Mouse (Mus musculus) splenic B cell, adult 2 months (primary cell): ENCODE data around the gene Iqcn.

Experiments used
- DNase-seq: peaks from one replicate; pipeline ENCODE4 v3.0.0-alpha.2; 2011; ENCODE audit warnings: low read depth, low spot score
- H3K27me3 ChIP-seq: 2 replicates; pipeline ENCODE4 v1.6.1; 2012; ENCODE audit warnings: mild to moderate bottlenecking, low read length, moderate library complexity, mixed read lengths; ENCODE audit not compliant: control insufficient read depth, poor library complexity, insufficient read depth, severe bottlenecking
- H3K36me3 ChIP-seq: 2 replicates; pipeline ENCODE4 v1.6.1; 2012; ENCODE audit warnings: mild to moderate bottlenecking, low read length, moderate library complexity, mixed read lengths; ENCODE audit not compliant: control insufficient read depth, poor library complexity, insufficient read depth, severe bottlenecking

The Iqcn gene

DNA sequence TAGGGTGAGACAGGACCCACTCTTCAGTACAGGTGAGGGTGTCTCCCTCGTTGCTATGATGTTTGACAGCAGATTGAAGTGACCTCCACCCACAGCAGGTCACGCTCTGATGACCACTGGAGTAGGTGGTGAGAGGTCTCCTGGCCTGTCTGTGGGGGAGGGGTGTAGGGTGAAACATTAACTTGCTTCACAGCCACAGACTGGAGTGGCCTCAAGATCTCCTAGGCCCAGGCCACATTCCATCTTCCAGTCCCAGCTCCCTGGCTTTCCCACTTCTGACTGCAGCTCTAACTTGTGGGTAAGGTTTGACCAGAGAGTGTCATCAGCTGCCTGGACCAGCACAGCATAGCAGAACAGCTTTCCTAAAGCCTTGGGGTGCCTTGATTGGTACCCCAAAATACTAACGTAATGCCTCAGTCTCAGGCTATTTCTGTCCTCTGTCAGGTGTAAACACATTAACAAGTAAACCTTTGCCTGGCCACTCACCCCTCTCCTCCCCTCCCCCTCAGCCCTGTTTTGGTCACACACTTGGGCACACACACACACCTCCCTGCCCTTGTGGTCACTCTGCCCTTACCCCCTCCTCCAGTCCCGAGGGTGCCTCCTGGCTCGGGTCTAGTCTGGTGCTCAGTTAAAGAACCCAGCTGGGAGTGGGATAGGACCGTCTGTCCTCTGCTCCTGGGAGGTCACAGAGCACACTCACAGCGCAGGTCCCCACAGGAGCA lies 20.4 kb downstream of the Iqcn start, which contains the start of gene Pde4c:
Pde4c (plus strand) TSS at position 235 of the 725 bp plus-strand sequence.
- H3K36me3 ChIP-seq: no peaks in the 10 kb centered on the region
- DNase-seq: no peak
- H3K27me3 ChIP-seq: no peaks in the 10 kb centered on the region

DNA sequence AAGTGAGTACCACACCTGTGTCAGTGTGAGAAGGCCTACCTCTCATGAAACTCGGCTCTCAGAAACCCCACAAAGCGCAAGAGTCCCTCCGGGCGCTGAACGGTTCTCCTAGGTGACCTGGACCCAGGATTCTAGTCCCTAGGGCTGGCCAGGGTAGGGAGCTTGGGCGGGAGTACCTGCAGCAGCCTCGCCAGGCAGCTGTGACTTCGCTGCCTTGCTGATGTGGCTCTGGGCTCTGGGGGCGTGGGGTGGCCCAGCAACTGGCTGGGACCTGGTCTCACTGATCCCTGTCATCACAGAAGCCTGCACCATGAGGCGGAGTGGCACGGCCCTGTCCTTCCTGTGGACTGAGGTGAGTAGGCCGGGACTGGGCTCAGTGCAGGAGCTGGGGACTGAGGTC lies 21.0 kb downstream of the Iqcn start:
- no peak for DNase-seq
- H3K36me3 ChIP-seq: no peaks in the 10 kb centered on the region

DNA sequence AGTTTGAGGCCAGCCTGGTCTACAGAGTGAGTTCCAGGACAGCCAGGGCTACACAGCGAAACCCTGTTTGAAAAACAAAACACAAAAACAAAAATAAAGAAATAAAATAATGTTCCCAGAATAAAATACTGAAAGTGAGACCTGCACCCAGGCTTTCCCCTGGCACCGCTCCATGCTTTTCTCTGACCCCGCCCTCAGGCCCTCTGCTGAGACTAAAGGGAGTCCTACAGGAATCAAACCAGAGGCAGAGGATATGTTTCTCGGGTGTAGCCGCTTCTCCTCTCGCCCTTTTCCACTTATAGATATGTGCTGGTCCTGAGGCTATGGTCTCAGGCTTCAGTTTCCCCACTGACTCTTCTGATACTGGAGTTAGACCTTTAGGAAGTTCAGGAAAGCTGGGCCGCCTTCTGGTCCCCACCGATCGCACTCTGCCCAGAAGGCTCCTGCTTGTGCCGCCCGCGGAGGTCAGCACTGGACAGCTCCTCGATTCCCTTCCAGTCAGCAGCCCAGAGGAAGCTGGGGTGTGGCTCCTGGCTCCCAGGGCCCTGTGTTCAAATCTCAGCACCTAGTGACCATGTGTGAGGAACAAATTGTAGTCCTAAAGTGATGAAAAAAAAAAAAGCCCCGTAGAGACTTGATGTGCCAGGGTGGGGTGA lies 22.7 kb downstream of the Iqcn start:
- no peaks in the 10 kb centered on the region for H3K36me3 ChIP-seq
- DNase-seq: no peak
- H3K27me3 ChIP-seq: no peaks in the 10 kb centered on the region

More for the DNA sequence above, 21.0 kb downstream of the Iqcn start:
- H3K27me3 ChIP-seq: no peaks in the 10 kb centered on the region

GRCm38 (mm10) chr8:70726721-70727120 lies 23.5 kb downstream of the Iqcn start:
- Histone ChIP-seq H3K27me3 (no peaks in the 10 kb centered on the region), H3K36me3 (no peaks in the 10 kb centered on the region)
- DNase-seq: no peak

- peak; percentile 81 for DNase-seq
- Histone ChIP-seq H3K27me3 (no peaks in the 10 kb centered on the region), H3K36me3 (no peaks in the 10 kb centered on the region)
Observed at GRCm38 (mm10) chr8:70729808-70730475, 26.7 kb downstream of the Iqcn start.

GRCm38 (mm10) chr8:70730956-70731355 lies 27.7 kb downstream of the Iqcn start:
- peak; percentile 83 for DNase-seq
- no peaks in the 10 kb centered on the region for H3K27me3 ChIP-seq
- no peaks in the 10 kb centered on the region for H3K36me3 ChIP-seq

DNA sequence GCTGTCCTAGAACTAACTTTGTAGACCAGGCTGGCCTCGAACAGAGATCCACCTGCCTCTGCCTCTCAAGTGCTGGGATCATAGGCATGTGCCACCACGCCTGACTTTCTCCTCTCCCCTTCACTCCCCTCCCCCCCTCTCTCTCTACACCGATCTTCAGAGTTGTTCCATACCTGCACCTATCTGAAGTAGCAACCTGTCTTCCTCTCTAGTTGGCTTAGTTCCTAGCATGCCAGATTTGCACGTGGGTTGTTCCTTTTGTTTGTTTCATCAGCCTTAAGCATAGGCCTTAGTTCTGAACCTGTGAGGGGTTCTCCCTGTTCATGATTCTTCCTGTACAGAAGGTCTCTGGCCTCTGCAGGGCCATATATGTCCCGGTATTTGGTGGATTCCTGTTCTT lies 34.4 kb downstream of the Iqcn start:
- no peaks in the 10 kb centered on the region for H3K27me3 ChIP-seq
- H3K36me3 ChIP-seq: no peaks in the 10 kb centered on the region
- no peak for DNase-seq

DNA sequence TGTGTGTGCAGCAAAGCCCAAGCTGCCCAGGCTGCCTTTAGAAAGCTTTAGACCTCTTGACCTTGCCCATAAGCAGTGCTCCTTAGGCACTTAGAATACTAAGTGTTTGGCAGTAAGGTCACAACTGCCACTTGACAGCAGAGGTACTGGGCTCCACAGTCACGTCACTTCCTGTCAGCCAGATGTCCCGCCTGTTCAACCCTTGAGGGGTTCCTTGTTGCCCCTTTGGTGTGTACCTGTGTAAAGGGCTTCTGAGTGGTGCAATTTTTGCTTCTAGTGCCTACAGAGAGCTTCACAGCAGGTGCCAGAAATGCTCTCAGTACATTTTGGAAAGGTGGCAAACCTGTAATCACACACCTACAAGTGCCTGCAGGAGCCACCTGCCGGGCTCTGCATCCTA lies 35.0 kb downstream of the Iqcn start:
- no peaks in the 10 kb centered on the region for H3K36me3 ChIP-seq
- DNase-seq: no peak
- H3K27me3 ChIP-seq: no peaks in the 10 kb centered on the region

GRCm38 (mm10) chr8:70741661-70742060 lies 38.4 kb downstream of the Iqcn start:
- H3K36me3 ChIP-seq: no peaks in the 10 kb centered on the region; the same call in 1 of the 2 replicates
- H3K27me3 ChIP-seq: no peaks in the 10 kb centered on the region
- DNase-seq: no peak

GRCm38 (mm10) chr8:70742176-70742575 lies 38.9 kb downstream of the Iqcn start:
- Histone ChIP-seq H3K36me3 (no peaks in the 10 kb centered on the region; the same call in 1 of the 2 replicates), H3K27me3 (no peaks in the 10 kb centered on the region)
- DNase-seq: no peak

- no peak for DNase-seq
- Histone ChIP-seq H3K27me3 (no peaks in the 10 kb centered on the region), H3K36me3 (no peaks in the 10 kb centered on the region; the same call in 1 of the 2 replicates)
Observed at GRCm38 (mm10) chr8:70742981-70743655, 39.9 kb downstream of the Iqcn start.

DNA sequence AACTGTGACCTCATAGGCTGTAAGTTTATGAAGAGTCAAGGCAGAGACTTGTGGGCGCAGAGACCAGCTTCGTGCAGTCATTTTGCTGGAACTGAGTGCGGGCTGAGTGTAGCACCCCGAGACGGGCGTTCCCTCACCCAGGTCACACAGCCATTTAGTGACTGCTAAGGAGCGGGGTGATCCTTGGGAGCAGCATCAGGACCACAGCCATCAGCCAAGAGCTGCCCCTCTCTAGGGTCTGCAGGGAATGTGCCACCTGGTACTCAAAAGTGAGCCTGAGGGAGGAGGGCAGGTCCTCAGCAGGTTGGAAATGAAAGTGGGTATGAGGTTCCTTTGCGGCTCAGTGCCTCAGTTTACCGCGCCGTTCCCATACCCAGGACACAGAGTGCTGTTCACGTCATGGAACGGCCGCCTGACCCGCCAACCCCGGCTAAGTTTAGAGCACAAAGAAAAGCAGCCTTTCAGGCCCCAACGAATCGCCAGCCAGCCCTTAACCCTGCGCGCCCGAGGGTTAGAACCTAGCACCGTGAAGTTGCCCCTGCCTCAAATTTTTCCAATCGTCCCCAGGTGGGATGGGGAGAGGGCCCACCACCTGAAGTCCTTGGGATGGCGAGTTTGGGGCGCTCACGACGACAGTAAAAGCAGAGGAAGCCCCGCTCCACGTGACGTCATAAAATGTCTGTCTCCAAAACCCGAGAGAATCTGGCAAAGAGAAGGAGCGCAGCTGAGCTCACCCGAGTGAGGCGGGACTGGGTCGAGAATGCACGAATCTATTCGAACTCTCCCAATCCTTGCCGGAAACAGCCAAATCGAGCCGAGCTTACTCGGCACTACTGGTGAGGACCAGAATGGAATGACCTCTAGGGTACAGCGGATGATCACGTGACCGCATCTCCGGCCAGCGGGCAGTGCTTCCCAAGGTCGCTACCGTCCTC lies 40.7 kb downstream of the Iqcn start:
- peak; percentile 51 for DNase-seq
- H3K27me3 ChIP-seq: no peaks in the 10 kb centered on the region
- H3K36me3 ChIP-seq: no peaks in the 10 kb centered on the region; the same call in 1 of the 2 replicates

- Histone ChIP-seq H3K27me3 (no peaks in the 10 kb centered on the region), H3K36me3 (no peaks in the 10 kb centered on the region; the same call in 1 of the 2 replicates)
- DNase-seq: peak; percentile 57
Observed at GRCm38 (mm10) chr8:70744806-70745205, 41.5 kb downstream of the Iqcn start.
